Mouse (Mus musculus) WW6 (cell line): Measurements from ENCODE around the gene Crisp2.

Experiments used
- DNase-seq: peaks from one replicate; pipeline ENCODE4 v3.0.0-alpha.2; 2013; ENCODE audit warnings: low read depth, low spot score

Crisp2 gene

DNA sequence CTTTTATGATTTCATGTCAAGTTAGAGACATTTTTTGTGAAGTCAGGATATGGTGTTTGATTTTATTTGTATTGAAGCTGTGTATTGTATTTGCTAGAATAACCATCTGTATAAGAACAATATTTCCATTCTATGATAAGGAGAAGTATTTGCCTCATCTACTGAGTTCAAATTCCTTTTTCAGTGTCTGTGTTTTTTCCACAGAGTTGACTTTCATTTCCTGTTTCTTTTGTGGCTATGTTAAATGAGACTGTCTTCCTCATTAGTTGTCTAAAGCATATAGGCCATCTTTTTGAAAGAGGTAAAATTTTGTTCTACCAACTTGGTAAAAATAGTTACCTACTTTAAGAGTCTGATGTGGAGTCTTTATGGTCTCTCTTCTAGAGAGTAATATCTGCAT, 90.5 kb downstream of the Crisp2 start:
- no peak for DNase-seq
